Mouse (Mus musculus): ENCODE data around the gene Atf7ip. TPM values are rescaled to one million over a fixed set of nuclear protein-coding genes. Genes with fewer than 3 reads are reported as not detected.

The Atf7ip gene
- polyA plus RNA-seq, 1 experiment, result 6.8 TPM

DNA sequence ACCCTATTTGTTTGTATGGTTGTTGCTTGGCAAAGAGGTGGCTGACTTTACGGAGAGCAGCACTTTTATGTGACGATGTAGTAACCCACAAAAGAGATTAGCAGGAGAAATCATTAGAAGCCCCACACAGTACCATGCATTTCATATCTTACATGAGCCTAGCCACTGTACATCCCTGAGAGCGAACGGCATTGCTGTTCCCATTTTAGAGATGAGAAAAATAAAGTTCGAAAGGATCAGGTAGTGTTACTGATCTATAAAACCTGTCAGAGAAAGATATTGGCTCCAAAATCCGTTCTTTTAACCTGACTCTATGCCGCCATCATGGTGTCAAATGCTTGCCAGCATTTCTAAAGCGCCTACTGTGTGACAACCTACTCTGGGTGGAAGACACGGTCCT, 36.2 kb upstream of the Atf7ip start:
- TF ChIP-seq MYOD1 (IDR thresholded peaks at IDR 0.05; ENCODE audit: control insufficient read depth, insufficient read length, low read depth), result no peak
- no peak for TF ChIP-seq CTCF (IDR thresholded peaks at IDR 0.05; ENCODE audit: control insufficient read depth, insufficient read depth, insufficient read length)
- no peak for TF ChIP-seq MYOG (IDR thresholded peaks at IDR 0.05; ENCODE audit: control insufficient read depth, extremely low read depth, insufficient read length)
- no peak for TF ChIP-seq MAX (IDR thresholded peaks at IDR 0.05)
- no peak for TF ChIP-seq FOSL1 (IDR thresholded peaks at IDR 0.05; ENCODE audit: insufficient read depth, low read length, poor library complexity, severe bottlenecking)
- no peak for TF ChIP-seq USF1 (IDR thresholded peaks at IDR 0.05; ENCODE audit: low read depth)
- TF ChIP-seq CEBPB (IDR thresholded peaks at IDR 0.05; ENCODE audit: low read depth), result no peak
- no peaks in the 10 kb centered on the region for H3K79me2 ChIP-seq (ENCODE audit: control insufficient read depth, insufficient read depth)
- no peak overlapping the region for H3ac ChIP-seq (ENCODE audit: control insufficient read depth, insufficient read length, low read depth)
- no peaks in the 10 kb centered on the region for H3K36me3 ChIP-seq (ENCODE audit: control insufficient read depth, insufficient read depth)
- no peak overlapping the region for H3K4me3 ChIP-seq (ENCODE audit: insufficient read depth, poor library complexity, severe bottlenecking)
- H3K27me3 ChIP-seq (ENCODE audit: control insufficient read depth, insufficient read depth, insufficient read length), result no peaks in the 10 kb centered on the region
- H3K79me3 ChIP-seq (ENCODE audit: low read depth), result no peaks in the 10 kb centered on the region

DNA sequence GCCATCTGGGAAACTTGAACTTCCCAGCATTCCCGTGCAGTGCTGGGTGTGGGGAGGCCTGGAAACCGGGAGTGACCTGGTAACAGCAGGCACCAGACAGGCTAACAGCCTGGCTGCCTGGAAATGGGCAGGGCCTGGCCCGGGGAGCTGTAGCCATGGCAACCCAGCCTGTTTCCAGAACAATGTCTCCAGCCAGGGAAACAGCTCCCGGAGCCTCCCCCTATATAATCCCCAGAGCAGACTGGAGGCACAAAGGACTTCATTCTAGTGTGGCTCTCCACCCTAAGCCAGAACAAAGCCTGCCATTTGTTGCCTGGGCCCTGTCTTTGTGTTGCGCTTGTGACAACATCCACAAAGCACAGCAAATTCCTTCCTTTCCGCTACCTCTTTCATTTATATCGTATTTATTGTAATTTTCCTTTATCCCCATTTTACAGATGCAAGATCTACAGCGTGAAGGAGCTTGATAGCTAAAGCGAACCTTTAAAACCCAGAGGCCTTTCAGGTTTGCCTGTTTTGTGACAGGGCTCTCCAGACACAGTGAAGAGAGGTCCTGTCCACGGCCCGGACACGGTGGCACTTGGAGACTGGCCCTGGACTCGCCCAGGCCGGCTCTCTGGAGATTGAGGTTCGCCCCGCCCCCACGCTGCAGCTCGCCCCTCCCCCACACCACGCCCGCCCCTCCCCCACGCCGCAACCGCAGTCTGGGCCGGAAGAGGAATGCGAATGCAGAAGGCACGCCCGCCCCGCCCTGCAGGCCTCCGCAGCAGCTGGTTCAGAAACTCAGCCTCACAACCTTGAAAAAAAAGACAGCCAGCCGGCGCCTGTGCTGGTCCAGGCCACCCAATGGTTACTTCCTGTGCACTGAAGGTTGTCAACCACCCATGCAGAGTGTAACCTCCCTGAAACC, 35.4 kb upstream of the Atf7ip start:
- TF ChIP-seq MYOG (IDR thresholded peaks at IDR 0.05; ENCODE audit: control insufficient read depth, extremely low read depth, insufficient read length) (no peak), CEBPB (IDR thresholded peaks at IDR 0.05; ENCODE audit: low read depth) (no peak), MAX (IDR thresholded peaks at IDR 0.05) (no peak), CTCF (IDR thresholded peaks at IDR 0.05; ENCODE audit: control insufficient read depth, insufficient read depth, insufficient read length) (no peak), USF1 (IDR thresholded peaks at IDR 0.05; ENCODE audit: low read depth) (no peak), FOSL1 (IDR thresholded peaks at IDR 0.05; ENCODE audit: insufficient read depth, low read length, poor library complexity, severe bottlenecking) (no peak), MYOD1 (IDR thresholded peaks at IDR 0.05; ENCODE audit: control insufficient read depth, insufficient read length, low read depth) (no peak)
- no peaks in the 10 kb centered on the region for H3K79me3 ChIP-seq (ENCODE audit: low read depth)
- no peaks in the 10 kb centered on the region for H3K79me2 ChIP-seq (ENCODE audit: control insufficient read depth, insufficient read depth)
- H3K36me3 ChIP-seq (ENCODE audit: control insufficient read depth, insufficient read depth), result no peaks in the 10 kb centered on the region
- H3ac ChIP-seq (ENCODE audit: control insufficient read depth, insufficient read length, low read depth), result no peak overlapping the region
- no peaks in the 10 kb centered on the region for H3K27me3 ChIP-seq (ENCODE audit: control insufficient read depth, insufficient read depth, insufficient read length)
- H3K4me3 ChIP-seq (ENCODE audit: insufficient read depth, poor library complexity, severe bottlenecking), result no peak overlapping the region

DNA sequence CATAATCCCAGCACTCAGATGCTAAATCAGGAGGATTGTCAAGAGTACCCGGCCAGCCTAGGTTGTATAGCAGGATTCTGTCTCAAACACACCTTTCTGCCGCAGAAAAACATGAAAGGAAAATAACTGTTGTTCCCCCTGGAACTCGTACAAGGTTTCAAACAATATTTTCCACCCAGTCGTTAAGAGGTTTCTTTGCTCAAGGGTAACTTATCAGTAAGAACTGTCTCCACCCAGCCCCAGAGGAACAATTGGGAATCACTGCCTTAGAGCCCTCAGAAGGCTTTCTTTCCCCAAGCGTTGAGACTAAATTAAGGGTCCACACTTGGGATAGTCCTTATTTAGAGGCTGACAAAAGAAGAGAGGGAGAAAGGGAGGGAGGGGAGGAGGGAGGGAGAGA, 34.4 kb upstream of the Atf7ip start:
- H3K27me3 ChIP-seq (ENCODE audit: control insufficient read depth, insufficient read depth, insufficient read length), result no peaks in the 10 kb centered on the region
- no peaks in the 10 kb centered on the region for H3K36me3 ChIP-seq (ENCODE audit: control insufficient read depth, insufficient read depth)
- no peaks in the 10 kb centered on the region for H3K79me2 ChIP-seq (ENCODE audit: control insufficient read depth, insufficient read depth)
- no peak overlapping the region for H3ac ChIP-seq (ENCODE audit: control insufficient read depth, insufficient read length, low read depth)
- no peak for TF ChIP-seq MYOD1 (IDR thresholded peaks at IDR 0.05; ENCODE audit: control insufficient read depth, insufficient read length, low read depth)
- no peak for TF ChIP-seq USF1 (IDR thresholded peaks at IDR 0.05; ENCODE audit: low read depth)
- TF ChIP-seq MYOG (IDR thresholded peaks at IDR 0.05; ENCODE audit: control insufficient read depth, extremely low read depth, insufficient read length), result no peak
- TF ChIP-seq FOSL1 (IDR thresholded peaks at IDR 0.05; ENCODE audit: insufficient read depth, low read length, poor library complexity, severe bottlenecking), result no peak
- TF ChIP-seq CEBPB (IDR thresholded peaks at IDR 0.05; ENCODE audit: low read depth), result no peak
- no peak for TF ChIP-seq MAX (IDR thresholded peaks at IDR 0.05)
- no peak for TF ChIP-seq CTCF (IDR thresholded peaks at IDR 0.05; ENCODE audit: control insufficient read depth, insufficient read depth, insufficient read length)
- no peak overlapping the region for H3K4me3 ChIP-seq (ENCODE audit: insufficient read depth, poor library complexity, severe bottlenecking)
- H3K79me3 ChIP-seq (ENCODE audit: low read depth), result no peaks in the 10 kb centered on the region

DNA sequence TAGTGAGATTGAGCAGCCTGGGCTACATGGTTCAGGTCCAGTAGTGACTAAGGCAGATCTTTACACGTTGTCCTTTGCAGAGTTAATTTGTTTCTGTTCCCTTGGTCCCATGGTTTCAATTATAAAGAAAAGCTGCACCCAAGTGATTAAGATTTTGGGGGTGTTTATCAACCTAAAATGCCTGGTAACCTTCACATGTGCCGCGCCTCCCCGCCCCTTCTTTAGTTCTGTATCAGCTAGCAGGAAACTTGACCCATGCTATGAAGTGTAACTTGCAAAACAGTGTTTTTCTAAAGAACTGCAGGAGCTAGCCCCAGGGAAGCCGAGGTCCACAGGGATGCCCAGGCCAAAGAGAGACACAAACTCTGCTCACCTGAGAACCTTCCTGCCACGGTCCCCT, 33.2 kb upstream of the Atf7ip start:
- H3K36me3 ChIP-seq (ENCODE audit: control insufficient read depth, insufficient read depth), result no peaks in the 10 kb centered on the region
- TF ChIP-seq USF1 (IDR thresholded peaks at IDR 0.05; ENCODE audit: low read depth) (no peak), MAX (IDR thresholded peaks at IDR 0.05) (no peak), FOSL1 (IDR thresholded peaks at IDR 0.05; ENCODE audit: insufficient read depth, low read length, poor library complexity, severe bottlenecking) (no peak), CTCF (IDR thresholded peaks at IDR 0.05; ENCODE audit: control insufficient read depth, insufficient read depth, insufficient read length) (no peak), MYOD1 (IDR thresholded peaks at IDR 0.05; ENCODE audit: control insufficient read depth, insufficient read length, low read depth) (no peak), CEBPB (IDR thresholded peaks at IDR 0.05; ENCODE audit: low read depth) (no peak), MYOG (IDR thresholded peaks at IDR 0.05; ENCODE audit: control insufficient read depth, extremely low read depth, insufficient read length) (no peak)

DNA sequence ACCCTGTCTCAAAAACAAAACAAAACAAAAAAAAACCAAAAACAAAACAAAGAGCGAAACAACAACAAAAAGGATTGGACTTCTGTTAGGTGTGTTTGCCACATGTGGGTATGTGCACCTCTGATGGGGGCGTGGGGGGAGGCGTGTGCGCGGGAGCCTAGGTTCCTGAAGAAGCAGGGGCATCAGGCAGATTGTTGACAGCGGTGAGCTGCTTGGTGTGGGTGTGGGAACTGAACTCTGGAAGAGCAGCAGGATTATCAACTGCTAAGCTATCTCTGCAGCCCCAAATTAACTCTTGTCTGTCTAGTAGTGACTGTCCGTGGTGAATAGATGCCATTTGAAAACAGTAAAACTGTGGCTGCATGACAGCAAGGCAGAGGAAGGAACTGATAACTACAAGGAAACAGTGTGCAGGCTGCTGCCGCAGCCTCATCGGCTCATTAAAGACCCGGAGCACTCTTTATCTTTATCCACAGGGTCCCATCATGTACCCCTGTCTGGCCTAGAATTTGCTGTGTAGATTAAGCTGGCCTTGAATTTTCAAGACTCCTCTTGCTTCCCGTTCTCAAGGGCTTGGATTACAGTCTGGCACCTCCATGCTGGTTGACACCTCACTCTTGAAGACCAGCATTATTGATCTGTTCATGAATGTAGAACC, 32.4 kb upstream of the Atf7ip start:
- no peak for TF ChIP-seq MYOD1 (IDR thresholded peaks at IDR 0.05; ENCODE audit: control insufficient read depth, insufficient read length, low read depth)
- TF ChIP-seq FOSL1 (IDR thresholded peaks at IDR 0.05; ENCODE audit: insufficient read depth, low read length, poor library complexity, severe bottlenecking), result no peak
- no peak for TF ChIP-seq MYOG (IDR thresholded peaks at IDR 0.05; ENCODE audit: control insufficient read depth, extremely low read depth, insufficient read length)
- no peak for TF ChIP-seq USF1 (IDR thresholded peaks at IDR 0.05; ENCODE audit: low read depth)
- no peak for TF ChIP-seq MAX (IDR thresholded peaks at IDR 0.05)
- TF ChIP-seq CTCF (IDR thresholded peaks at IDR 0.05; ENCODE audit: control insufficient read depth, insufficient read depth, insufficient read length), result no peak
- TF ChIP-seq CEBPB (IDR thresholded peaks at IDR 0.05; ENCODE audit: low read depth), result no peak
- H3K79me3 ChIP-seq (ENCODE audit: low read depth), result no peaks in the 10 kb centered on the region
- no peak overlapping the region for H3ac ChIP-seq (ENCODE audit: control insufficient read depth, insufficient read length, low read depth)
- H3K36me3 ChIP-seq (ENCODE audit: control insufficient read depth, insufficient read depth), result no peaks in the 10 kb centered on the region
- no peaks in the 10 kb centered on the region for H3K79me2 ChIP-seq (ENCODE audit: control insufficient read depth, insufficient read depth)
- no peak overlapping the region for H3K4me3 ChIP-seq (ENCODE audit: insufficient read depth, poor library complexity, severe bottlenecking)
- H3K27me3 ChIP-seq (ENCODE audit: control insufficient read depth, insufficient read depth, insufficient read length), result no peaks in the 10 kb centered on the region

More for the DNA sequence above, 33.2 kb upstream of the Atf7ip start:
- no peaks in the 10 kb centered on the region for H3K79me2 ChIP-seq (ENCODE audit: control insufficient read depth, insufficient read depth)
- no peaks in the 10 kb centered on the region for H3K27me3 ChIP-seq (ENCODE audit: control insufficient read depth, insufficient read depth, insufficient read length)
- no peak overlapping the region for H3K4me3 ChIP-seq (ENCODE audit: insufficient read depth, poor library complexity, severe bottlenecking)
- H3ac ChIP-seq (ENCODE audit: control insufficient read depth, insufficient read length, low read depth), result no peak overlapping the region
- H3K79me3 ChIP-seq (ENCODE audit: low read depth), result no peaks in the 10 kb centered on the region
